Mouse (Mus musculus) urinary bladder, postnatal 36 days (tissue): Measurements from ENCODE around the gene Olfr649.

ENCODE experiments used
- DNase-seq, 2 experiments: peaks; one replicate each; pipeline ENCODE4 v3.0.0; 2022; ENCODE audit warnings: low spot score in 2 of 2, mixed read lengths in 1 of 2

Gene Olfr649

DNA sequence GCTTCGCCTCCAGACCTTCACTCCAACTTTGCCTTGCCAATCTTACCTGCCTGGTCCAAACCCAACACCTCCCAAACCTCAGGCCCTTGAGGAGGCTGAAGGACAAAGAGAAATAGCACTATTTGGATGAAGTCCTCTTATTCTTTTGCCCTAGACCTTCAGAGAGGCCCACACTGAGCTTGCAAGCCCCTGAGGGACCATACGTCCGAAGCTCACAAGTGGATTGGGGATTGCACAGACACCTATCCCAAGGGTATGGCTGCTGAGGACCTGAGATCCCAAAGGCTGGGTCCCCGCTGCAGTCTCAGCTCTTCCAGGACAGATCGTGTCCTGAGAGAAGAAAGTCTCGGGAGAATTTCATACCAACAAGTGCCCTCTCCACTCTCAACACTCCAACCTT, at the start of gene Olfr649:
Olfr649 (minus strand) TSS at position 101 of the 400 bp plus-strand sequence.
- no peak for DNase-seq

DNA sequence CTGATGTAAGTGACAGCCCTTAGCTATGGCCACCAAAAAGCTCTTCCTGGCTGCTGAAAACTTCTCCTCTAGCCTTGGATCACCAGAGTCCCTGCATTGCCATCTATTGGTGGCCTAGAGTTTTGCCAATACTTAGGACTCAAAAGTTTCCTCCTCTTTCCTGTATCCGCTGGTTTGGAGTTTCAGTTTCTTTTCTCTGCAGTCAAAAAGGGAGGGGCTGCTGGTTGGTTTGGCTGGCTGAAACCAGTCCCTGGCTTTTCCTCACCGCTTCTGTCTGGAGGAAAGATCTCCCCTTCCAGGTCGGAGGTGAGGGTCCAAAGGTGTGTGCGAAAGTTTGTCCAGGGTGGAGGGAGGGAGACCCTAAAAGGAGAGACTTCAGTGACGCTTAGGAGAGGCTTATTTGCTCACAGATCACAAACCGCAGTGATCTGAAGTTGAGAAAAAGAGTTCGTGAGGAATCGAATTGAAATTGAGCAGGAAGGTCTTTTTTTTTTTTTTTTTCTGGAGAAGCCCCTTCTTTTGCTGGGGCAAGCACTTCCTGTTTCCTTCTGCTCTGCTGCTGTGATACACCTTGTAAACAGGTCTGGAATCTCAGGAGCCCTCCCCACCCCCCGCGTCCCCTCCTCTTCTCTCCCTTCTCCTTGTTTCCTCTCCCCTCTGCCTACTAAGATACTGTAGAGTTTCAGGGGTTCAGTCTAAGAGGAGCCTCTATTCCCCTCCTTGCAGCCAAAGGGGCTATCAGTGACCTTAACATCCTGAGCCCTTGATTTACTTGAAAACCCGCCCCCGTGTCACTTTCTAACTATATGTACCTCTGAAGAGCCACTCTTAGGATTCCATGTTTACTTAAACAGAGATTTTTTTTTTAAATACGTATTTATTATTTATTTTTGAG, 48.7 kb upstream of the Olfr649 start, which contains the start of gene Trim34a:
Trim34a (plus strand) TSS at position 171 of the 895 bp plus-strand sequence.
- peak; percentile 42 to 56 for DNase-seq

DNA sequence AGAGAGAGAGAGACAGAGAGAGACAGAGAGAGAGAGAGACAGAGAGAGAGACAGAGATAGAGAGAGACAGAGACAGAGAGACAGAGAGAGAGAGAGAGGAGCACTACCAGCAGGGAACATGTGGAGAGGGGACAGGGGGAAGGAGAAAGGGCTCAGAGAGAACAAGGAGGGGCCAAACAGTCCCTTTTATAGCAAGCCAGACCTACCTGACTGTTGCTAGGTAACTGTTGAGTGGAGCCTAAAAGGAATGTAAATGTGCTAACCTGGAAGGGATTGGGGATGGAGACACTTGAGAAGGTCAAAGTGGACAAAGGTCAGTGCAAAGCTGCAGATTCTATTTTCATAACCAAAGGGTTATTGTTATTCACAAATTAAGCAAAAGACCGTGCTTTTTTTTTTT, 47.8 kb upstream of the Olfr649 start:
- DNase-seq: no peak

DNA sequence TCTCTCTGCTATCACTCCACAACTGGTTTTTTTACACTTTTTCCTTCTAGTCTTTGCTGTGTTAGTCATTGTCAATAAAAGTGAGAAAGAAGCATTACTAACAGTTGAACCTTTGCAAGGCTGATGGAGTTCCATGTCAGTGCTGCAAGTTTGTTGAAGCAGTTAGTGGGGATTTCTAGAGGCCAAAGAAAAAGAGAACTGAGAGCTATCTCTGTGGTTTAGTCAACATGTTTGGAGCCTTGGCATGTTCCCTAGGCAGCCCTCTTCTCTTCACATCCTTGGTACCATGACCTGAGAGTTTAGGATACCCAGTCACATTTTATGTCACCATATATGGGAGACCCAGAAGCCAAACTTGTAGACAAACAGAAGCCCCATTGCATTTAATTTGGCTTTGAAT, 45.1 kb upstream of the Olfr649 start:
- DNase-seq: no peak

DNA sequence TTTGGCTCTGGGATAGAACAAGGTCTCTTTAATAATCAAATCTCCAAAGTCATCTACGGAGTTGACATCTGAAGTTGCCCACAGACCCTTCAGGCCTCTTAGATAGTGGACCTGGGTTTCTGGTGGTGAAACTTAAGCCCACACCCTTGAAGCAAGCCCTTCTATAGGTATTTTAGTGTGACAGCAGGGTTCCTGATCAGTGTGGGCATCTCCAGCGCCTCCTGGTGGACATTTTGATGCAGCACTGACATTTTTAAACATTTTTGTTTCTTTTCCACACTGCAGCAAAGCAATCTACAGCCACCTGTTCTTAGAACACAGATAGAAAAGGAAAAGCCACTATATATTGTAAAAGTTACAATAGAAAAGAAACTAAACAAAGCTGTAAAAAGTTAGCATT, 35.4 kb upstream of the Olfr649 start:
- DNase-seq: peak in 1 of 2 experiments; percentile 16

DNA sequence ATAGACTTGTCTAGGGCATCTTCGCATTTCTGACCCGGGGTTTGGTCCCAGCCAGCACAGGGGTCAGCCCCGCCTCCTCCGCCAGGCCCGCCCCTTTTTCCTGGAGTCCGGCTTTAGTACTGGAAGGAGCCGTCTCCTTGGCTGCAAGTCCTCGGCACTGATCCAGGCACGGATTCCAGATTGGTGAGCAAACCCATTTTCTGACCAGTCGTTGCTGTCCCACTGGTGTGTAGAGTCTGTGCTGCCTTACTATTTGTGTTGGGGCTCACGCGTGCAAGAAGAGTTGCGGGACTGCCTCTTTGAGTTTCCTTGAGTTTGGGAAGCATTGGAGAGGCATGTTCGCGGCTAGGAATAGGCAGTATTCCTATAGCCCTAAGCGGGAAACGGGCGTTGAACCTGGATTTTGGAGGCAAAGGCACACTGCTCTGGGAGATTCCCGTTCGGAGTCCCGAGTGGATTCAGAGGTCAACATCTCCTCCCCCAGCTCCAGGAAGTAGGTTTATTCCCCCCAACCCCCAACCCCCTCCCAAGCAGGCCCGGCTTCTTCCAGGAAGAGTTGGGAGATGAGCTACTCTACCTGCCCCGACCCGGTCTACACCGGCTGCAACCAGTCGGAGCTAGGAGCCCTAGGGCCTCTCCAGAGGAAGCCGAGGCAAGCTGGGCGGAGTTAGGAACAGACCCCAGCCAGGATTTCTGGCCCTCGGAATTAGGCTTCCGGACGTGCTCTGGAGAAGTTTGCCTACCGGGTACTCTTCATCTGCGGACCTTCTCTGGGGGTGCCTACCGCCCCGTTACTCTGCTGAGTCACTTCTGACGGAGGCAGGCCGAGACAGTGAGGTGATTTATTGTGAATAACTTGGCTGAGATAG, 23.1 kb upstream of the Olfr649 start, which contains the start of gene Trim6:
Trim6 (plus strand) TSS at position 93 of the 869 bp plus-strand sequence.
- DNase-seq: peak; percentile 44 to 85

DNA sequence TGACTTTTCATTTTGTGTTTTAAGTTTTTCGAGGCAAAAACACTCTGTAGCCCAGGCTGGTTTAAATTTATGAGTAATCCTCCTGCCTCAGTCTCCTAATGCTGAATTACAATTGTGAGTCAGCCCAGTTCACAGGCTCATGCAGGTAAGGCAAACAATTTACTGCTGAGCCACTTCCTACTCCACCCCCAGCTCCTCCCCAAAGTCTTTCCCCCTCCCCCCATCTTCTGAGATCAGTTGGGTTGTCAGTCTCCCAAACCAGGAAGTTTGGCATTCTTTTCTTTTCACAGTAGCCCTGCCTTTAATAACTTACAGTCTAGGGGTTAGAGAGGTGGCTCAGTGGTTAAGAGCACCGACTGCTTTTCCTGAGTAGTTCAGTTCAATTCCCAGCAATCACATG, 22.1 kb upstream of the Olfr649 start:
- DNase-seq: no peak

DNA sequence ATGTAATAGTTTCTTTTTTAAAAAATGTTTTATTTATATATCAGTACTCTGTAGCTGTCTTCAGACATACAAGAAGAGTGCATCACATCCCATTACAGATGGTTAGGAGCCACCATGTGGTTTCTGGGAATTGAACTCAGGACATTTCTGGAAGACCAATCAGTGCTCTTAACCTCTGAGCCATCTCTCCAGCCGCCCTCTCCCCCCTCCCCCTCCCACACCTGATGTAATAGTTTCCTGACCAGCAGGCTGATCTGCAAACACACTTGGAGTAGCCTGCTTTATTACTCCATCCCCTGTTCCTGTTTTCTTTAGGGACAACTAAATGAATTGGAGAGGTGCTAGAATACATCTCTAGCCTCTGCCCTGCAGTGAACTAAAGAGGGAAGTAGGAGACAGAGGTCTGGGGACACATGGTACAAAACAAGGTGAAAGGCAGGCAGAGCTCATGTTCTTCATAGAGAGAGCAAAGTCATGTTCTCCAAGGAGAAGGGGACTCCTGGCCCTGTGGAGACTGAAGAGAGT, 20.3 kb upstream of the Olfr649 start:
- DNase-seq: no peak

DNA sequence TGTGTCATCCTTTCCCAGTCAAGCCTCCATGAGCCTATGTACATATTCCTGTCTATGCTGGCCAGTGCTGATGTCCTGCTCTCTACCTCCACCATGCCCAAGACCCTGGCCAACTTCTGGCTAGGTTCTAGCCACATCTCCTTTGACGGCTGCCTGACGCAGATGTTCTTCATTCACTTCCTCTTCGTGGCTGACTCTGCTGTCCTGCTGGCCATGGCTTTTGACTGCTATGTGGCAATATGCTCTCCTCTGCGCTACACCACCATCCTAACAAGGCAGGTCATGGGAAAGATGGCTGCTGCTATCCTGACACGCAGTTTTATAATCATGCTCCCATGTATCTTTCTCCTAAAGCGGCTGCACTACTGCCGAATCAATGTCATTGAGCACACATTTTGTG, 10.4 kb upstream of the Olfr649 start:
- DNase-seq: no peak

DNA sequence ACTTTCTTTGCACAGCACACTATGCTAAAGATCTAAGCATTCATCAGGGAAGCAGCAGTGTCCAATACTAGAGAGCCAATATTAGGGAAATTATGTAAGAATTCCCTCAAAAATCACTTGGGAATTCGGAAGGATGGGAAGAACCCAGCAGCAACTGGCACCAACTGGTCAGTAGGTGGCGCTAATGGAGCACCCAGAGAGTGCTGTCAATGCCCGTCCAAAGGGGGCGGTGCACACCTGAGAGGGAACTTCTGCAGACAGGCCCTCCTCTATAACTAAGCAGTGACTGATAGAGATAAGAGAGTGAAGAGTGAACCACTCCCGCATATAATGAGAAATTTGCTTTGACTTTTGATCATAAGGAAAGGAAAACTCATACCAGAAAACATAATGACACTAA, 4.0 kb upstream of the Olfr649 start:
- peak; percentile 55 to 61 for DNase-seq

DNA sequence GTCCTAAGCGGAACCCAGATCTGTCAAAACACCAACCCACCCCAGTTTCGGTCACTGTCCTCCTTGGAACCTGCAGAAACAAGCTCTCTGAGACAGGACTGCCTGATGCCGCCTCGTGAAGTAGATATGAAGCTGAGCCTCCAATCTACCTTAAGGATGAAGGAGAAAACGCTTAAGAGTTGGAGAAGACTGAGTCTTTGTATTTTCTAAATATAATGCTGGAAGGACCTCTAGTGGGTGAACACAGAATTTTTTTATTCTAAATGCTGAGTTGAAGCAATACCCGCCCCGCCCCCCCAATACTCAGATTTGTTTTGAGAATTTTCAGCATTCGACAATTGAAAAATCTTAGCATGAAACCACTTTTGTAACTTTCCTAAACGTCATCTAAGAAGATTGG, 4.5 kb downstream of the Olfr649 start:
- no peak for DNase-seq

DNA sequence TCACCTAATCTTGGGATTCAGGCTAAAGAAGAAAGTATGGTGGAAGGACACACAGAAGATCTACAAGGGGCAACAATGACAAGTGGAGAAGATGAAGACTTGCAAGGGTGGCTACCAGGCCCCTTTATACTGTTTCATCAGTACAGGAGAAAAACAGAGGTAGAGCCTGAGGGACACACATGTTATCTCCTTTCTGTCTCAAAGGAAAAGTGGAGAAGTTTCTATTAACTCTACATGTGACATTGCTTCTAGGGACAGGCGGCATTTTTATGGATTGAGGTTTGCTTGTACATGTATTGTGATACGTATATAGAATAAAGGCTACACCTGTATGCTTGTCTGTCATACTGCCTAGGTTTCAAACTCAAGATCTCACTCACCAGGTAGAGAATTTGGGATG, 12.5 kb downstream of the Olfr649 start, which contains the start of gene Olfr648:
Olfr648 (minus strand) TSS at position 101 of the 400 bp plus-strand sequence.
- no peak for DNase-seq

DNA sequence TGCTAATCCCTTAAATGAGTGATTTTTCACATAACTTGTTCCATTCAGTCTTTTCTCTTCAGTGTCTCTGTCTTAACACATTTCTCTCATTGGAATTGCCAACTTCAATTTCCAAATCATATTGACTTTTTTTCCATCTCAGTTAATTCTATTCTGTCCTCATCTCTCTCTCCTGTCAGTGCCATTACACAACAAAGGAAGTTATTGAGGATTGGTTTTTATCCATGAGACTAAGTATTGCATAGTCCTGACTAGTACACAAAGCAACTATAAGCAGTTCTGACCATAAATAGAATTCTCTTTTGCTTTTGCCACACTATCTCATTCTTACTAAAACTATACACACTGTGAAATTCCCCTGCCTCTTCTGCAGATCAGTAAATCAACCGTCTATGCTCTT, 16.7 kb downstream of the Olfr649 start:
- no peak for DNase-seq

DNA sequence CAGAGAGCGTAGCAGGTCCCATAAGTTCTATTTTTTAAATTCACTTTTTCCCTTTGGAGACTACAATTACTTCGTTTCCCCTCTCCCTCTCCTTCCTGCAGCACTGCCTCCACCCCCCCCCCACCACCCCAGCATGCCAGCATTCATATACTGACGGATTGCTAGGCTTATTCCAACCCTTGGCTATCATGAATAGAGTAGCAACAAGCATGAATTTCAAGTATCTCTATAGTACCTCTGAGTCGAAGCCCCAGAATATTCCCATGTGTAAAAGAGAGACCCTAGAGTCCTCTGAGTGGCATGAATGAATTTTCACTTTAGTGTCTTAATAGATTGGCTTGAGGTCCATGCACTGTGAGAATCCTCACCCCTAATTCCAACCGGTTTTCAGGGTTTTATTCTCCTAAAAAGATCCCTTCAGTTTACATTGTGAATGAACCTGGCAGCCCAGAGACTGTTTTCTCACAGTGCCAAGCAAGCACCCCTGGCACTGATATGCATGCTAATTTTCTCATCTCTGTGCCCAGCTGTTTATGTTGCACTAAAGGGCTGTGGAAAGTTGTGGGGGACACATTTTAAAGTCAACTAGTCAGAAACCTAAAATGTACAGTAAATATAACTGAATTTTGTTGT, 17.2 kb downstream of the Olfr649 start:
- no peak for DNase-seq

DNA sequence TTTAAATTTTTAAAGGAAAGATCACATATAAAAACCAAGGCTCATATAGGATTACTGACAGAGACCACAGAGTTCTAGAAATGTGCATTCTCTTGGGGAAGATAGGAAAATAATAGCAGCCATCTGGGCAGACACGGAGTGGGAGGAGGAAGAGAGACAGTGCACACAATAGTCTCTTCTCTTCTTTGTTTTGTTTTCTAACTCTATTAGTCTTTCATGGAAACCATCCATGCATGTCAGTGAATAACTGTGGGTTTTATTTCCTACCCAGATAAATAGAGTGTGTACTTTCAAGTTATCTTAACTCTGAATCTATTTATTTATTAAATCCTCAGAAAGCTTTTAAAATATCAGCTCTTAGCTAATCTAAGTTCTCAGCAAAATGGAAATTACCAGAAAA, 20.7 kb downstream of the Olfr649 start:
- no peak for DNase-seq

DNA sequence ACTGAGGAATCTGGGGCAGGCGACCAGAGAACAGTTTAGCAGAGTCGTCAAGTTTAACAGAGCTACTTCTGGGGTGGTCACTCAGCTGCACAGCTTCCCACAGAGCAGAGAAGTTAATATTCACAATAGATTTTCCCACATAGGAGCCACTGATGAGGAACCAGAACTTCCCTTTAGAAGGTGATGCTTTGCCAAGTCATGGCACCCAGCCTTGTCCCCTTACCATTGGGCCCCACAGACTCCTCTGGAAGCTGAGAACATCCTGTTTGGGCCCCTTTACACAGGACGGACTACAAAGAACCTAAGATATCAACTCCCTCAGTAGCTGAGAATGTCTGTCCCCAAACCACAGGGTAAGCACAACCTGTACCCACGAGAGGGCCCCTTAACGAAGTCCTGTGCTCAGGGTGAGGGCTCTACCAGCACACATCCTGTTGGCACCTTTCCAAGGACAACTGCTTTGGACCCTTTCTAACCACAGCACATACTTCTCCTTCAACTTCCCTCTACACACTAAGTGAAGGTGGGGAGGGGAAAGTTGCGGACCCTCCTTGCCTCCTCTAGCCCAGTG, 26.1 kb downstream of the Olfr649 start:
- DNase-seq: no peak

DNA sequence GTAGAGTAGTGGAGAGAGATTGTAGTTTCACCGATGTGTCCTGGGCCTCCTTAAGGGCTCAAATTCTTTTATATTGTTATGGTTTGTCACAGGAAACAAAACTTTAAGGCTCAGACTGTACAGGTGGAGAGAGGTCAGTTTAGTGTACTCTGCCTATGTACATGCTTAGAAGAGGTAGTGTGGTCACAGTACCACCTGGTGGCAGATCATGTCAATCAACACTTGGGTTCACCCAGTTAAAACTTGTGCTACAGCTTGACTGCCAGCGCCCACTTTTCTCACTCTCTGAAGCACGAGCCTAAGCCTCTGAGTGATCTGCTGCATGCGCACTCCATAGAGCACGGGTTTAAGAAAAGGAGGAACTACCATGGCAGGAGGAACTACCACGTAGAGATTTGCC, 28.7 kb downstream of the Olfr649 start:
- no peak for DNase-seq

DNA sequence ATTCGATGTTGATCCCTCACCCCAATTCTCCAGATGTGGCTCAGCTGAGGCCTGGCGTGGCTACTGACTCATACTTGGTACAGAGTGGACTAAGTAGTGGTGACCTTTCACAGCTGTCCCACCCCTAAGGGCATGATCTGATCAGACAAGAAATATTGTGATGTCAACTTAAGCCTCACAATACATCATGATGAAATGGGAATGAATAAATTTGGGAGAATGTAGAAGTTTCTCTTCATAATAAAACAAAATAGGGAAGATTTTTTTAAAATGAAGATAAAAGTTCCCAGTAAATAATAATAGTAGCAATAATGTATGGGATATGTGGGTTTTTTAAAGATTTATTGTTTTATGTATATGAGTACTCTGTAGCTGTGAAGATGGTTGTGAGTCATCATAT, 45.3 kb downstream of the Olfr649 start, which contains the start of gene Ubqlnl:
Ubqlnl (minus strand) TSS at position 101 of the 400 bp plus-strand sequence.
- no peak for DNase-seq

DNA sequence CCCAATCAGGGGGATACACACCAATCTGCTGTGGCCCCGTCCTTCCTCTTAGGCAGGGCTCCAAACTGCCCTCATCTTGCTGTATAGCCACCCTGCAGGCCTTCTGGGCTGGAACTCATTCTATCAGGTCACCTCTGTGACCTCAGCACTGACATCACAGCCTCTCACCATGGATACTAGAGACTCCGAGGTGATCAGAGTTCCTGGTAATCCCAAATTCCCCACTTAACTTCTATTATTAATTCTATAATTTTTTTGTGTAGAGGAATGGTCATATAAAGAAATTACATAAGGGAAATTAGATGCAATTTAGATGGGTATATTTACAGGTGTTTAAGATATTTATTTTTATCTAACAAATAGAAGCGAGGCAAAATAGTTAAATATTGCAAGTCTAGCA, 52.6 kb downstream of the Olfr649 start, which contains the start of gene Ubqln3:
Ubqln3 (minus strand) TSS at position 101 of the 400 bp plus-strand sequence.
- no peak for DNase-seq
